Mouse (Mus musculus) CD8-positive naive resting alpha-beta T cell, adult 57 days (primary cell): ENCODE measurements around the gene Vmn1r80. TPM values are rescaled to one million over a fixed set of nuclear protein-coding genes. Genes with fewer than 3 reads are reported as not detected.

Experiments
- total RNA-seq: library from RNA; stranded (reverse); gene quantifications from one replicate; pipeline ENCODE4 v1.2.4, GENCODE M21; 2023

The Vmn1r80 gene
- not detected for total RNA-seq

DNA sequence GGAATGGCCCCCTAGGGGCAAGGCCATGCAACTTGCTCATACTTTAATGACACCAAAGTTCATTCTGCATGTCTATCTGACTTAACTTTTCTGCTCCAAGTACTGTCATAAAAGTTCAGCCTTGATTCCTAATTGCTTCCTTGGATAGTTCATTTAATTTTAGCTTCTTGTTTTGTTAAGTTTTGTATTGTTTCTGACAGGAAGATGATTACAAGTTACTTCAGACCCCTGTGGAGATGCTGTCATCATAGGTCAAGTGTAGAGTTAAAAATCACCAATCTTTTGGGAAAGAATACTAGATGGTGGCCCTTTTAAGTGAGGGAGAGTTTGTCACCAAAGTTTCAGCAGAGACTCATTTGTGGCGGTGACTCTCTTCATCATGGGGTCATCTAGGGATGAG, at the start of gene Vmn1r80:
Gene Vmn1r80 (plus strand): TSS at position 301 of the 400 bp plus-strand sequence.

DNA sequence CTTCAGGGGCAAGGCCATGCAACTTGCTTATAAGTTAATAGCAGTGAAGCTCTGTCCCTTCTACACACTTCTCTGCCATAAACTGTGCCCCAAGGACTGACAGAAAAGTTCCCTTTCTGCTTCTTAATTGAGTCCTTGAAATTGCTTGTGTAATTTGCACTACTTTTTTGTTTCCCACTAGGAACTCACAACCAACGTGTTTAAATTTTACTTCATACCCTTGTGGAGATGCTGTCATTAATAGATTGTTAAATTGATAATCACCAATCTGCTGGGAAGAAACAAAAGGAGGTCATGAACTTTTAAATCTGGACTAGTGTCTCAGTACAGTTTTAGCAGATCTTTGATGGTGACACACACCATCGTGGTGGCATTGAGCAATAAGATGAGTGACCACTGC, 39.1 kb upstream of the Vmn1r80 start, which contains the start of gene Vmn1r78:
Gene Vmn1r78 (plus strand): TSS at position 301 of the 400 bp plus-strand sequence.

DNA sequence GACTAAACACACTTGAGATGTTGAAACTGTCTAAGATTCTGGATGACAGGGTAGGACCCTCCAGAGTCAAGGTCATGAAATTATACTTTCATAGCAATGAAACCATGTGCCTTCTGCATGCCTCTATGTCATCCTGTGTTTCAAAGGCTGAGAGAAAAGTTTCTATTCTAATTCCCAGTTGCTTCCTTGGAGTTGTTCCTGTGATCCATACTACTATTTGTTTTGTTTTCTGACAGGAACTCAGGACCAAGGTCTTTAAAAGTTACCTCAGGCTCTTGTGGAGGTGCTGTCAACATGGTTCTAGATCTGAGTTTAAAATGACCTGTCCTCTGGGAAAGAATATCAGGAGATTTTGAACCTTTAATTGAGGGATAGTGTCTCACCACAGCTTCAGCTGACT, 18.1 kb upstream of the Vmn1r80 start, which contains the start of gene Vmn1r79:
Gene Vmn1r79 (plus strand): TSS at position 301 of the 400 bp plus-strand sequence.

Other genes with a start within 250 kb of the Vmn1r80 start
- not detected for gene Vmn1r77, start 152.5 kb upstream of the Vmn1r80 start, total RNA-seq
- not detected for gene Vmn1r78, start 39.0 kb upstream of the Vmn1r80 start, total RNA-seq
- not detected for gene Vmn1r79, start 18.0 kb upstream of the Vmn1r80 start, total RNA-seq
- gene Vmn1r81, start 79.0 kb downstream of the Vmn1r80 start, total RNA-seq: 0.06 TPM
- gene Vmn1r82, start 111.1 kb downstream of the Vmn1r80 start, total RNA-seq: not detected
- not detected for gene Vmn1r83, start 140.2 kb downstream of the Vmn1r80 start, total RNA-seq
- not detected for gene Vmn1r84, start 180.0 kb downstream of the Vmn1r80 start, total RNA-seq
- 4.7 TPM for gene Zfp551, start 233.5 kb downstream of the Vmn1r80 start, total RNA-seq